Mouse (Mus musculus) megakaryocyte, embryonic 14.5 days (primary cell): ENCODE data around the gene Cox5b.

ENCODE experiments used
- FLI1 ChIP-seq: IDR thresholded peaks from 2 replicates; pipeline ENCODE4 v1.6.1; 2012; ENCODE audit warnings: low read length, inconsistent platforms, mixed read lengths
- GATA1 ChIP-seq: IDR thresholded peaks from 3 replicates; pipeline ENCODE4 v1.6.1; 2012; ENCODE audit warnings: mixed read lengths, low read length, inconsistent platforms, borderline replicate concordance

DNA sequence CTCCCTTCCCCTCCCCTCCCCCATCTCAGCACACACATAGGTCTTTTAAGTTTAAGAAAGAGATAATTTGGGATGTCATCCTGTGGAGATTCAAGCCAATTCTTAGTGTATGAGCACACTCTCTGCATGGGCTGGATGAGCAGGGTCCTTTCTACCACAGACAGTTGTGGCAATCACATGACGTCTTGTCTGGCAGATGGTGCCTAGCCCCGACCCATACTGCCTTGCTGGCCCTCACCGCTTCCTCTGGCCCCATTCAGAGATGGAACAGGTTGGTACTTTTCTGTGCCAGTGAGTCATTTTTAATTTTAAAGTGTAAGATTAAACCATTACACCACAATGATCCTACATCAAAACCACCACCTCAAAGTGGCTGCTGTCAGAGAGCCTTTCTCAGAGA, 45.0 kb upstream of the Cox5b start:
- no peak for TF ChIP-seq GATA1
- no peak for TF ChIP-seq FLI1
